Mouse (Mus musculus) gastrocnemius, adult 2 months (tissue): Measurements from ENCODE around the gene Wdr25. TPM values are rescaled to one million over a fixed set of nuclear protein-coding genes. Genes with fewer than 3 reads are reported as not detected.

Experiments used
- DNase-seq: peaks from one replicate; pipeline ENCODE4 v3.0.0; 2022
- H3K27ac ChIP-seq: fragments of 200-600 bp; 2 replicates; pipeline ENCODE4 v1.8.1; 2022; ENCODE audit warnings: mild to moderate bottlenecking
- H3K4me3 ChIP-seq: fragments of 200-600 bp; 2 replicates; pipeline ENCODE4 v1.8.1; 2022; ENCODE audit warnings: mild to moderate bottlenecking, moderate library complexity
- CTCF ChIP-seq: fragments of 200-600 bp; IDR thresholded peaks from 2 replicates; pipeline ENCODE4 v1.8.1; 2022; ENCODE audit warnings: antibody characterized with exemption, mild to moderate bottlenecking, moderate library complexity
- intact Hi-C: fragments of 180-260 bp; cut with DNase I; formaldehyde crosslinking; loops from one replicate; pipeline ENCODE4 v1.15.1; 2025
- total RNA-seq, 2 experiments: library from RNA; stranded (reverse); gene quantifications; 2 replicates each; pipeline ENCODE4 v1.2.3; 2021

The Wdr25 gene
- total RNA-seq, 2 experiments from 2014 or later = 2.5 to 5.3 TPM

DNA sequence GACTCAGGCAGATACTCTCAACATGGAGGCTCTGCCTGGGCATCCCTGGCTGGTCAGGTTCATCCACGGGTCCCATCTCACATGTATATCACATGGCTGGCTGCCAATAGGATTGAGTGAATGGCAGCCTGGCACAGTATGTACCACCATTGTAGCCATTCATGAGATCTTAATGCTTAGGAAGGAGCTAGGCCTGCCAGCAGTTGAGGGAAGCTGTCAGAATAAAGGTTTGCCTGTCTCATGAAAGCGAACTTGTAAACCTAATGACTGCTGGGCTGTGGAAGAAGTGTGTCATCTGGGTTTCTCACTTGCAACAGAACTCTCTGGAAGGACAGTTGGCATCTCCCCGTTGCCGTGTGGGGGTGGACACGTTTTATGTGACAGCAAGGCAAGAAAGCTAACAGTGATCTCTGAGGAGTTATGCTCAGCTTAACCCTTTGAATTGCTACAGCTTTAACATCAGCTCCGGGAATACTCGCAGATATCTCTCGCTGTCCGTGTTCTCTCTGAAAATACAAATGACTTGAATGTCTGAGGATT is 59.6 kb downstream of the Wdr25 start:
- intact Hi-C loops = no loop called here
- TF ChIP-seq CTCF = no peak
- Histone ChIP-seq H3K27ac (no peak overlapping the region), H3K4me3 (no peak overlapping the region)
- no peak for DNase-seq

DNA sequence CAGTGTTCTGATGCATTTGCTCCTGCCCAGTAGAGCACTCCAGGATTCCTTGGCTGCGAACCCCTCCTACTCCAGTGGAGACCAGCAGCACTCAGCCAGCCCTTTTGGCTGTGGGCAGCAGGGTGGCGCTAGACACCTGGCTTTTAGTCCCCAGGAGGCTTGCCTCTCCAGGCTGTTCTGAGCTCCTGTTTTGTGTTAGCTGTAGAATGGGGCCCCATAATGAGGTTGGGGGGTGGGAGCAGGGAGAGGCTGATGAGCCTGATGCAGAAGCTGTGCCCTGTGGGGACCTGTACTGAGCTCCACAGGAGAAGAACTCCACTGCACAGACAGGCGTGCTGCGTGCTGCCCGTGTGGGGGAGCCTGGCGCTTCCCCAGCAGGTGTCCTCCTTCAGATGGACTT is 60.4 kb downstream of the Wdr25 start:
- Histone ChIP-seq H3K4me3 (no peak overlapping the region), H3K27ac (no peak overlapping the region)
- TF ChIP-seq CTCF = peak; percentile 71
- peak; percentile 62 for DNase-seq
- intact Hi-C loops = no loop called here

DNA sequence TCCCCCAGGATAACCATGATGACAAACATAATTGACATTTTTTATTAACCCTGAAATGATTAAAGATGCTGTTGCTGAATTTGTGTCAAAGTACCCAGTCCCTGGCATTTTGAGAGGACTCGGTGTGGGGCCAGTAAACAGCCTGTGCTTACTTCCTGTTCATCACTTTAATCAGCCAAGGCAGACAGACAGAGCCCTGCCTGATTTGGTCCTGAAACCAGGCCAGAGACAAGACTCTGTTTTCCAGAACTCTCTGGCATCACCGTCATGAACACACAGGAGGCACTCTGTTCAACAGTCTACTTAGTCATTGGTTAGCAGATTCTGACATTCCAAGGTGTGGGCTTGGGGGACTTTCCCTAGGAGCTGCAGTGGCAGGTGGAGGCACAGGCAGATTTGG is 61.0 kb downstream of the Wdr25 start:
- no peak for TF ChIP-seq CTCF
- intact Hi-C loops = no loop called here
- no peak overlapping the region for H3K27ac ChIP-seq
- no peak overlapping the region for H3K4me3 ChIP-seq
- no peak for DNase-seq

DNA sequence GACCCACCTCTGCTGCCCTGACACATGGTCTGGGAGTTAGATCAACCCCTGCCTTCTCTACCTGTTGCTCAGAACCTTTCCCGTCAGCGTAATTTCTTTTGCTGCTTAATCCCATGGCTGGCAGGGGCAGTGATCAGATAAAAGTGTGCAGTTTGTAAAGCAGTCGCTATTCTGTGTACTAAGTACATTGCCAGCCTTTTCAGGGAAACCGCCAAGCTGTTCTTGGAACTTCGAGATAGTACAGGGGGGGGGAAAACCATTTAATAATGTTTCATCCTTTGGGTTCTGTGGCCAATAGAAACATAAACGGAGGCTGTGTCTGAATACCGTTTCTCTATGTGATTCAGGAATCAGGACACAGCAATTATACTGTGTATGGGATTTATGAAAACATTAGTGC is 65.1 kb downstream of the Wdr25 start:
- no peak for TF ChIP-seq CTCF
- Histone ChIP-seq H3K27ac (no peak overlapping the region), H3K4me3 (no peak overlapping the region)
- no peak for DNase-seq
- intact Hi-C loops = no loop called here

DNA sequence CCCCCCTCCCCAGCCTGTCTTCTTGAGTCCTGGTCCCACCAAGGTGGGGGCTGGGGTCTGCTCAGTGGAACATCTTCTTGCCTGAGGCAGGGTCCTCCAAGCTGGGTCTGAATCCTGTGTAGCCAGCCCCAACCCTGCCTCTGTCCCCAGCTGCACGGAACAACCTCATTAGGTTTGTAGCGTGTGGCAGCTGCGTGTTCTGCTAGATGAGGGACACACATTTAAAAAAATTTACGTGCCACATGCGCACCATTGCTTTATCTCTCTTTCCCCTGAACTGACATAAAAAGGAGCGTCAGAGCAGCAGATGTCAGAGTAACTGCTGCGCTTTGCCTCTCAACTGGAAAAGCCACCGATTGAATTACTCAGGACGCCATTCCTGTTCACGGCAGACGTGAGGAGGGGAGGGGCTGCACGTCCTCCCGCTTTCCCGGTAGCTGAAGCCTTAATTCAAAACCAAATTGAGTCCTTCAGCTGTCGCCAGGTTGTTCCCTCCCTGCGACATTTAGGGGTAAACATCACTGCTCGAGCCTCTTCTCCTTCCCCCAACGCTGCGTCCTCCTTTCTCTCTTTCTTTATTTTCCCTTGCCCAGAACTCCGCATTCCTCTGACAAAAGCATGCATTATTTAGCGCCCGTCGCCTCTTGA is 65.7 kb downstream of the Wdr25 start:
- DNase-seq = no peak
- TF ChIP-seq CTCF = no peak
- Histone ChIP-seq H3K27ac (no peak overlapping the region), H3K4me3 (peak overlapping the region; percentile 17)
- intact Hi-C loops = no loop called here

DNA sequence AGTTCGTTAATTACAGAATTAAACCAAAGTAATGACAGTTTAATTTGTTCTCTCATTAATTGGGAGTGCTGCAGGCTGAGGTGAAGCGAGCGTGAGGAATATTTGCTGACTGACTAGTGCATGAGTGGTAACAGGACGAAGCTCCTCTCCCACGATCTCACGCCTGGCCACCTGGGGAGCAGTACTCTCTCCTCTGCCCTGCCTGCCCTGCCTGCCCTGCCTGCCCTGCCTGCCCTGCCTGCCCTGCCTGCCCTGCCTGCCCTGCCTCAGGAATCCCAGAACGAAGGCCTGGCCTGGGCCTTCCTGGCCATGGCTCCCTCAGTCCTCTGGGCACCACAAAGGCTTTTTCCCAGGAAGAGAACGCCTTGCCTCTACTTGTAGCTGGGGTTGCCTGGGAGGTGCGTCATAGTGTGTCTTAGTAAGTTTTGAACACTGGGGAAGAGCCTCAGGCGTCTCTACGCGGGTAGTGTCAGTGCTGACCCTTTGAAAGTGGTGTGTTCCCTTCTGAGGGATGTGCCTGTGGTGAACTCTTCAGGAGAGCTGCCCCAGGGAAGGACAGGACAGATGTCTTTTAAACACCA is 66.3 kb downstream of the Wdr25 start:
- H3K4me3 ChIP-seq = no peak overlapping the region
- TF ChIP-seq CTCF = no peak
- intact Hi-C loops = no loop called here
- no peak for DNase-seq
- H3K27ac ChIP-seq = peak overlapping the region; percentile 48

DNA sequence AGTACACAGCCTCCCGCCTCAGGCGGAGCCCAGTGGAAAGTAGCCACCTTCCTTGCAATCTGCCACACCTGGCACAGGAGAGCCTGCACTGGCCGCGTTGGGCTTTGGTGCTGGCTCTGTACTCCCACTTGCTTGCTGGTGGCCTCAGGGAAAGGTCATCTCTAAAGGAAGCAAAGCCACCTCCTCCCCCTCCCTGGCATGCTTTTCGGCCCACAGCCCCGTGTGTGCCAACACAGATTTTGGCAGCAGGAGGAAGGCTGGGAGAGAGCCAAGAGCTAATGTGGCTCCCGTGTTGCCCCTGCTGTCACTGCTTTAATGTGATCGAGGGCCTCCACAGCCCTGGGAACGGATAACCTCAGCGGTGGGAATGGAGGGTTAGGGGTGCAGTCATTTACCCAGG is 66.8 kb downstream of the Wdr25 start:
- Histone ChIP-seq H3K27ac (peak overlapping the region; percentile 48), H3K4me3 (no peak overlapping the region)
- no peak for TF ChIP-seq CTCF
- peak; percentile 79 for DNase-seq
- intact Hi-C loops = no loop called here

DNA sequence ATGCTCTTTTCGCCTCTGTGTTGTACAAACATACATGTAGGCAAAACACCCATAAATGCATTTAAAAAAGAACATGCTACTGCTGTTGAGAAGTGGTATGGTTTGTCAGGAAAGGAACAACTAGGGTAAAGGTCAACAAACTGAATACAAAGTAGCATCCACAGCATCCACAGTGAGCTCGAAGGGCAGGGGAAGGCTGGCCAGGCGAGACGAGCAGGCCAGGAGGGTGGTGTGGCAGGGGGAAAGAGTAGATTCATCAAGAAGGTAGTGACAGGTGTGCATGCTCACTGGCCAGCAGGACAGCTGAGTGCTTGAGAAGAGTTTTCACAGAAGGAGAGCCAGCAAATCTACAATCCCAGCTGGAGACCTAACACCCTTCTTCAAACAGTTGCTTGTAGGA is 74.2 kb downstream of the Wdr25 start:
- no peak for DNase-seq
- no peak for TF ChIP-seq CTCF
- no peak overlapping the region for H3K27ac ChIP-seq
- H3K4me3 ChIP-seq = no peak overlapping the region
- intact Hi-C loops = no loop called here

DNA sequence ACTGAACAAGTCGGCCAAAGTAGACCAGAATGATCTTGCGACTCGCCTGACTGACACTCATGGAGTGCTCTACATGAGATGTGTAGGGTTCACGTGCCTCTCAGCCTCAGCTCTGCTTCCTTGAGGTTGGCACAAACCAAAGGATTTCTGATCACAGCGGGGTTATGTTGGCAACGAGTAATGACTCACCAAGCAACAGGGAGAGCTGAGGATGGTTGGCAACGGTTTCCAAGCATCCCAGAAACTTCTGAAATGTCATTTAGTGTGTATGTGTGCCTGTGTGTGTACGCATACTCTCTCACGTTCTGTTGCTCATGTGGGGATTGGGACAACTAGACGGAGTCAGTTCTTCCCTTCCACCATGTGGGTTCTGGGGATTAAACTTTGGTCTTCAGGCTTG is 74.6 kb downstream of the Wdr25 start:
- no peak for TF ChIP-seq CTCF
- H3K4me3 ChIP-seq = no peak overlapping the region
- H3K27ac ChIP-seq = no peak overlapping the region
- no peak for DNase-seq
- intact Hi-C loops = no loop called here

DNA sequence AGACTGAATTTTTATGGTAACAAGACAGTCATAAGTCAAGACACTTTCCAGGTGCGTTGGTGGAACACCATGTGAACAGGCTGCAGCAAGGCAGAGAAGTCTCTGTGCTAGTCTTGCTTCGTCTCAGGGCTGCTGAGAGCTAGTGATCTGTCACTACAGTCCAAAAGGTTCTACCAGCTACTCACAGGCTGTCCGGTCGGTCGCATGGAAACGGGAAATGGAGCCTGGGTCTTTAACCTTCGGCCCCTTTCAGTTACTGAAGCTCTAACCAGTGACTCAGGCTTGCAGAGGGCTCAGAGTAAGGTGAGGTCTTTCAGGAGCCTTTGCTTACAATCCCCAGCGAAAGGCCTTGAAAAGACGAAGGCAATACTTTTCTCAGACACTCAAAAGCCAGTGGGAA is 78.0 kb downstream of the Wdr25 start:
- TF ChIP-seq CTCF = no peak
- H3K27ac ChIP-seq = no peak overlapping the region
- intact Hi-C loops = no loop called here
- H3K4me3 ChIP-seq = no peak overlapping the region
- DNase-seq = no peak

DNA sequence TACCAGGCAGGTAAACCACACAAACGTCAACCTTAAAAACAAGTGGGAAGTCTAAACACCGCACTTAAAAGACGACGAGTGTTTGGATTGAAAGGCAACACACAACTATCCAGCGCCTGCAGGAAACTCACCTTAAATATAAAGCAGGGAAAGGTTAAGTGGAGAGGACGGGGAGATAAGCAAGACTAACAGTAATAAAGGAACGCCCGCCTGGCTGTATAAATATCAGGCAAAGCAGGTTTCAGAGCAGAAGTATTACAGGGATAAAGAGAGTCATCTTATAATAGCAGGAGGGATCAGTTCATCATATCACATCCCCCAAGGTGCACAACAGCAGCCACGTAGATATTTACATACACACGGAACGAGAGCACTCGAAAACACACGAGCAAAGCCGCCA is 78.8 kb downstream of the Wdr25 start:
- H3K4me3 ChIP-seq = no peak overlapping the region
- intact Hi-C loops = no loop called here
- DNase-seq = no peak
- TF ChIP-seq CTCF = no peak
- no peak overlapping the region for H3K27ac ChIP-seq

DNA sequence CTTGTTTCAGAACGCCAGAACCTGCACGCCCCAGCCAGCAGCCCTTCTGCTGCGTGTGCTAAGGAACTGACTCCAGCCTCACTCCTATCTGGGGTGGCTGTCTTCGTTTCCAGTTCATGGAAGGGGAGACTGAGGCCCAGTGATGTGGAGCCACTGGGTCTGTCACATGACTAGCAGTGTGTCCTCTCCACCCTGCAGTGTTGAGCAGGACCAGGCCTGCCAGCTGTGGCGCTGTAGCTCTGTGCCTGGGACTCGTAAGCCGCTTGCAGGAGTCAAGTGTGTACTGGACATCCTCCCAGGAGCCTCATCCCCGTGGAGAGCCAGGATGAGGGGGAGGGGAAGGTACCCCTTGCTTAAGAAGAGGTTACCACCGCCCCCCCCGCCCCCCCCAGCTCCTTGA is 86.5 kb downstream of the Wdr25 start:
- Histone ChIP-seq H3K27ac (no peak overlapping the region), H3K4me3 (no peak overlapping the region)
- TF ChIP-seq CTCF = peak; percentile 24; the same call in 1 of the 2 replicates
- no peak for DNase-seq
- intact Hi-C loops = no loop called here

DNA sequence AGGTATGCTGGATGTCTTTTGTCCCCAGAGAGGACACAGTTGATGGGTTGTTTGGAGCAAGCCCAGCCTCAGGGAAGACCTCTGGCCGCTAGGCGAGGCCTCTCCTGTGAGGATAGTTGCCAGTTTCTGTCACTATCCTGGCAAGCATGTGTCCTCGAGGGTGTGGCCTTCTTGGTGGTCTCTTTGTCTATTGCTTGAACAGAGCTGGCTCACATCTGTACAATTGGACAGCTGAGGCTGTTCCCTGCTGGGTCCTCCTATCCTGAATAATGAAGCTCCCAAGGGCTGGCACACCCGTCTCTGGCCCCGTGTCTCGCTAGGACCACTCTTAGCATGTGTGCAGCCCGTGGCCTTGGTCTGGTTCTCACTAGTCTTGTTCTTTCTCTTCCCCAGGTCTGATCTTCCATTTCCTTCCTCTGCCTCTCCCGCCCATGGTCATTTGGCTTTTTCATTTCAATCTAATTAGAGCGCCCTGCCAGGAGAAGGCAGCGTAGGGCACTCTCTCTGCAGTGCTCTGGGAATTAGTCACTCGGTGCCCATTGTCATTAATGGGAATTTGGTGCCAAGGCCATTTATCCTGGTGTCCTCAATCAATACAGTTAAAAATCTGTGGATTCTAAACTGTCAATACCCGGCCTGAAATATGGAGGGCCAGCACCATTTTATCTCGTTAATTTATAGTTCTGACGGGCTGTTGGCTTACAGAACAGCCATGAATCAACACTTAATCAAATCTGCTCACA is 88.7 kb downstream of the Wdr25 start:
- no peak for TF ChIP-seq CTCF
- intact Hi-C loops = no loop called here
- Histone ChIP-seq H3K4me3 (no peak overlapping the region), H3K27ac (no peak overlapping the region)
- no peak for DNase-seq
